Mouse (Mus musculus) ES-E14 (cell line): ENCODE data around the gene Jund. TPM values are rescaled to one million over a fixed set of nuclear protein-coding genes. Genes with fewer than 3 reads are reported as not detected.

ENCODE experiments used
- DNase-seq: peaks from one replicate; pipeline ENCODE4 v3.0.0-alpha.2; 2013; ENCODE audit warnings: low read depth, low spot score
- H3K27ac ChIP-seq: 2 replicates; pipeline ENCODE4 v1.5.1; 2012; ENCODE audit warnings: low read depth, mild to moderate bottlenecking, low read length, moderate library complexity, mixed read lengths; ENCODE audit not compliant: poor library complexity, insufficient read depth, severe bottlenecking
- H3K36me3 ChIP-seq: 2 replicates; pipeline ENCODE4 v1.6.1; 2012; ENCODE audit warnings: mild to moderate bottlenecking, low read length, moderate library complexity, mixed read lengths; ENCODE audit not compliant: control insufficient read depth, poor library complexity, insufficient read depth, severe bottlenecking
- H3K4me1 ChIP-seq, 2 experiments: fragments of 150-350 bp in 1 of 2; sonication (generic) in 1 of 2; 2 replicates each; pipeline ENCODE4 v1.6.1; 2012; ENCODE audit warnings: low read length in 2 of 2, mild to moderate bottlenecking in 1 of 2, mixed read lengths in 1 of 2; ENCODE audit not compliant: control insufficient read depth in 2 of 2, insufficient read depth in 2 of 2, poor library complexity in 1 of 2
- H3K4me3 ChIP-seq, 2 experiments: fragments of 150-350 bp in 1 of 2; sonication (generic) in 1 of 2; 2 replicates each; pipeline ENCODE4 v1.5.1; 2012; ENCODE audit warnings: low read length in 2 of 2, low read depth in 1 of 2, mild to moderate bottlenecking in 1 of 2, mixed read lengths in 1 of 2; ENCODE audit not compliant: insufficient read depth in 1 of 2, poor library complexity in 1 of 2, severe bottlenecking in 1 of 2
- H3K9ac ChIP-seq: 2 replicates; pipeline ENCODE4 v1.6.1; 2012; ENCODE audit warnings: low read depth, mild to moderate bottlenecking, low read length, mixed read lengths; ENCODE audit not compliant: poor library complexity, insufficient read depth, severe bottlenecking
- H3K9me3 ChIP-seq: fragments of 150-350 bp; sonication (generic); 2 replicates; pipeline ENCODE4 v1.6.1; 2012; ENCODE audit warnings: low read depth, mild to moderate bottlenecking, low read length; ENCODE audit not compliant: control insufficient read depth, insufficient read depth
- CHD2 ChIP-seq: IDR thresholded peaks from 2 replicates; pipeline ENCODE4 v1.6.1; 2014; ENCODE audit warnings: mild to moderate bottlenecking, low read depth, low read length, inconsistent platforms
- HCFC1 ChIP-seq: IDR thresholded peaks from 2 replicates; pipeline ENCODE4 v1.6.1; 2012; ENCODE audit warnings: low read length, inconsistent platforms, borderline replicate concordance; ENCODE audit not compliant: insufficient read depth
- MAFK ChIP-seq: IDR thresholded peaks from 2 replicates; pipeline ENCODE4 v1.6.1; 2014; ENCODE audit warnings: mild to moderate bottlenecking, low read depth, low read length, inconsistent platforms; ENCODE audit not compliant: insufficient read depth
- ZC3H11A ChIP-seq: IDR thresholded peaks from 2 replicates; pipeline ENCODE4 v1.6.1; 2012; ENCODE audit warnings: low read depth, mild to moderate bottlenecking, inconsistent platforms, low read length, borderline replicate concordance
- ZNF384 ChIP-seq: IDR thresholded peaks from 2 replicates; pipeline ENCODE4 v1.6.1; 2012; ENCODE audit warnings: low read depth, low read length, inconsistent platforms
- in situ Hi-C, 2 experiments: fragments of 600-800 bp; cut with MboI; formaldehyde crosslinking; loops; one replicate each; pipeline ENCODE4 v1.15.1; 2025; ENCODE audit warnings: low sequenced_read_pairs in 2 of 2, inconsistent platforms in 1 of 2; ENCODE audit not compliant: unreplicated experiment in 2 of 2
- total RNA-seq: library from RNA; depleted of rRNA; stranded (reverse); fragments of 300-350 nt; gene quantifications from 2 replicates; pipeline ENCODE4 v1.2.3, GENCODE M21; 2012

The Jund gene
- total RNA-seq, 1 experiment: 60.1 TPM

DNA sequence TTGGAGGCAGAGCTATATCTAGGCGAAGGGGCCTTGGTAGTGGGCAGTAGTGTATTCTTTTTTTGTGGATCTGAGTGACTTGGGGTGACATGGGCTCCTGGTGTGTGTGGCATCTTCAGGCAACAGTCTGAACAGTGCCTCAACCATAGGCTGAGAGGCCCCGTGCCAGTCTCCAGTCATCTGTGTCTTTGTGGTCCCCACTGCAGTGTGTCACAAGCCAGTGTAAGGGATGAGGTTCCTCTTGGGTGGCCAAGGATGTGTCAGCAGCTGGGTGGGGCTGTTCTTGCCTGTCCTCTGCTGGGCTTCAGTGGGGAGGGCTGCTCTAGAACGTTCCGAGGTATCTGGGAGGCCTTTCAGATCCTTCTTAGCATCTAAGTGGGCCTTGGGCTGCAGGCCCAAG lies 32.2 kb downstream of the Jund start:
- no peak for DNase-seq
- H3K4me1 ChIP-seq: peaks cover 1 to 18% of the 10 kb centered on the region in 2 experiments; a peak in 2 of 4 replicates
- in situ Hi-C loops: no loop called here
- no peak overlapping the region for H3K27ac ChIP-seq
- H3K9ac ChIP-seq: no peak overlapping the region
- no peak overlapping the region for H3K4me3 ChIP-seq
- H3K9me3 ChIP-seq: no peaks in the 10 kb centered on the region
- H3K36me3 ChIP-seq: no peaks in the 10 kb centered on the region
- TF ChIP-seq HCFC1: no peak
- no peak for TF ChIP-seq MAFK
- TF ChIP-seq ZC3H11A: no peak
- no peak for TF ChIP-seq ZNF384
- no peak for TF ChIP-seq CHD2

- in situ Hi-C loops: no loop called here
- Histone ChIP-seq H3K27ac (no peak overlapping the region), H3K4me3 (no peak overlapping the region), H3K4me1 (peaks cover 0 to 3% of the 10 kb centered on the region in 2 experiments; a peak in 2 of 4 replicates), H3K9me3 (no peaks in the 10 kb centered on the region), H3K36me3 (no peaks in the 10 kb centered on the region), H3K9ac (no peak overlapping the region)
- no peak for DNase-seq
- TF ChIP-seq ZNF384 (no peak), MAFK (no peak), CHD2 (no peak), HCFC1 (no peak), ZC3H11A (no peak)
Observed at GRCm38 (mm10) chr8:70737705-70738104, 39.0 kb downstream of the Jund start.

- DNase-seq: no peak
- H3K4me1 ChIP-seq: peaks cover 0 to 2% of the 10 kb centered on the region in 2 experiments; a peak in 1 of 4 replicates
- in situ Hi-C loops: no loop called here
- H3K36me3 ChIP-seq: no peaks in the 10 kb centered on the region
- no peak overlapping the region for H3K4me3 ChIP-seq
- H3K9me3 ChIP-seq: no peaks in the 10 kb centered on the region
- no peak overlapping the region for H3K27ac ChIP-seq
- TF ChIP-seq ZNF384: no peak
- no peak for TF ChIP-seq ZC3H11A
- TF ChIP-seq MAFK: no peak
- no peak for TF ChIP-seq HCFC1
- no peak for TF ChIP-seq CHD2
- no peak overlapping the region for H3K9ac ChIP-seq
Observed at GRCm38 (mm10) chr8:70738211-70738610, 39.5 kb downstream of the Jund start.

DNA sequence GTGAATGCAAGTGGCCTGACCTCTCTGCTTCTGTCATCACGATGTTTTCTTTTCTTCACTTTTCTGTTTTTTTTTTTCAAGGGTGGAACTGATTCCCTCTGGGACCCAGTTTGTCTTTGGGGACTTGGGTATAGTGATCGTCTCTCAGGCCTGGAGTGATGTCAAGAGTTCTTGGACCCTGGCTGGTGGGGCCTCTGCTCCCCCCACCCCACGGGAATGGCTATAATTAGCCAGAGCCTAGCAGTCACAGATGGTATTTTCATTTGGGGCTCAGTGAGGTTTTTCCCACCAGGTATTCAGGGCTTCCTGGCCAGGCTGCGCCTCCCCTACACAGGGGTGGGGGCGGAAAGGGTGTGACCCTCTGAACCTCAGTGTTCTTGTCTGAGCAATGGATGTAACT lies 42.9 kb downstream of the Jund start:
- peaks cover 2 to 10% of the 10 kb centered on the region in 2 experiments; a peak in 2 of 4 replicates for H3K4me1 ChIP-seq
- H3K9ac ChIP-seq: no peak overlapping the region
- no peak overlapping the region for H3K4me3 ChIP-seq
- no peak for DNase-seq
- no peaks in the 10 kb centered on the region for H3K9me3 ChIP-seq
- in situ Hi-C loops: no loop called here
- no peak for TF ChIP-seq MAFK
- TF ChIP-seq ZC3H11A: no peak
- no peak overlapping the region for H3K27ac ChIP-seq
- H3K36me3 ChIP-seq: no peaks in the 10 kb centered on the region

DNA sequence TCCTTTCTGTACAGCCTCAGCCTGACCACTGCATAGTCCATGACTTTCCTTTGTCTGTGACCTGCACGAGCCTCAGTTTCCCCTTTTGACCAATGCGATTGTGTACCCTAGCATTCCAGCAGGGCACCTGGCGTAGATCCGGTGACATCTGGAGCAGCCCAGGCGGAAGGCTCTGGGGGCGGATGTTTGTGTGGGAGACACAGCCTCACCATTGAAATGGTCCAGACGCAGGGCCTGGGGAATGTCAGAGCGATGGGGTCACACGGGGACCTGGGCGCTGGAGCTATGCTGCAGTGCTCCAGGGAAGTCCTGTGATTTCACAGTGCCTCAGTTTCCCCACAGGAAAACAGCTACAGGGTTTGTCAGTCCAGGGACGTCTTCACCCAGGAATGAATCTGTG lies 43.4 kb downstream of the Jund start:
- H3K9me3 ChIP-seq: no peaks in the 10 kb centered on the region
- in situ Hi-C loops: no loop called here
- H3K4me1 ChIP-seq: peaks cover 2 to 10% of the 10 kb centered on the region in 2 experiments; a peak in 2 of 4 replicates
- no peak overlapping the region for H3K27ac ChIP-seq
- H3K9ac ChIP-seq: no peak overlapping the region
- no peaks in the 10 kb centered on the region for H3K36me3 ChIP-seq
- H3K4me3 ChIP-seq: no peak overlapping the region
- DNase-seq: no peak
- TF ChIP-seq ZC3H11A: no peak
- no peak for TF ChIP-seq HCFC1
- TF ChIP-seq CHD2: no peak
- TF ChIP-seq MAFK: no peak
- TF ChIP-seq ZNF384: no peak
